Mouse (Mus musculus) CH12.LX (cell line): ENCODE measurements at regions not wholly inside any gene's neighbourhood (a gene's known extent, or its start where the extent isn't known, plus 50 kb on each side); places are given as distances from the start of the nearest gene placed in this dataset.

Experiments
- DNase-seq: peaks from one replicate; pipeline ENCODE4 v3.0.0-alpha.2; 2013; ENCODE audit errors: extremely low read depth
- H3K27ac ChIP-seq: 2 replicates; pipeline ENCODE4 v1.5.1; 2012; ENCODE audit warnings: low read depth, mild to moderate bottlenecking, control low read depth, moderate library complexity; ENCODE audit not compliant: insufficient read depth
- H3K27me3 ChIP-seq: replicated peaks from 2 replicates; pipeline ENCODE3; 2012; ENCODE audit warnings: inconsistent platforms
- H3K36me3 ChIP-seq, 2 experiments: replicated peaks in 1 of 2; 2 replicates each; pipeline versions ENCODE3 to v1.6.1; 2012; ENCODE audit warnings: inconsistent platforms in 1 of 2, low read length in 1 of 2, mild to moderate bottlenecking in 1 of 2, mixed read lengths in 1 of 2, moderate library complexity in 1 of 2; ENCODE audit not compliant: control insufficient read depth in 1 of 2, insufficient read depth in 1 of 2
- H3K4me1 ChIP-seq, 2 experiments: 2 replicates each; pipeline ENCODE4 v1.6.1; 2012; ENCODE audit warnings: inconsistent platforms in 1 of 2, moderate library complexity in 1 of 2; ENCODE audit not compliant: insufficient read depth in 2 of 2, control insufficient read depth in 1 of 2
- H3K4me2 ChIP-seq: 2 replicates; pipeline ENCODE4 v1.6.1; 2012; ENCODE audit warnings: low read depth, mild to moderate bottlenecking, control low read depth; ENCODE audit not compliant: poor library complexity, insufficient read depth, severe bottlenecking
- H3K4me3 ChIP-seq, 3 experiments: fragments of 150-350 bp in 1 of 3; sonication (generic) in 1 of 3; replicated peaks in 1 of 3; 2 replicates each; pipeline versions ENCODE3 to v1.5.1; 2011 to 2012; ENCODE audit warnings: low read depth in 2 of 3, low read length in 2 of 3, mild to moderate bottlenecking in 2 of 3, moderate library complexity in 2 of 3, control low read depth in 1 of 3, improper control_type of control experiment in 1 of 3, inconsistent platforms in 1 of 3, mixed read lengths in 1 of 3; ENCODE audit not compliant: poor library complexity in 1 of 3
- H3K79me2 ChIP-seq: replicated peaks from 2 replicates; pipeline ENCODE4 v1.6.1; 2012; ENCODE audit warnings: mild to moderate bottlenecking, moderate library complexity; ENCODE audit not compliant: control insufficient read depth, poor library complexity, insufficient read depth, severe bottlenecking; ENCODE audit errors: extremely low read depth
- H3K9ac ChIP-seq: 2 replicates; pipeline ENCODE4 v1.6.1; 2012; ENCODE audit warnings: low read depth, mild to moderate bottlenecking, control low read depth, moderate library complexity; ENCODE audit not compliant: insufficient read depth
- H3K9me3 ChIP-seq: replicated peaks from 2 replicates; pipeline ENCODE3; 2012; ENCODE audit warnings: low read length, inconsistent platforms, mixed read lengths
- BHLHE40 ChIP-seq: IDR thresholded peaks from 2 replicates; pipeline ENCODE4 v1.6.1; 2011; ENCODE audit warnings: mild to moderate bottlenecking, low read depth, low read length, improper control_type of control experiment
- CHD1 ChIP-seq: IDR thresholded peaks from 2 replicates; pipeline ENCODE4 v1.6.1; 2012; ENCODE audit warnings: low read depth, low read length, improper control_type of control experiment, inconsistent platforms
- CTCF ChIP-seq, 2 experiments: IDR thresholded peaks in 1 of 2; conservative IDR thresholded peaks in 1 of 2; 2 replicates each; pipeline ENCODE4 v1.5.1; 2011 to 2012; ENCODE audit warnings: low read depth in 2 of 2, low read length in 2 of 2, improper control_type of control experiment in 1 of 2, inconsistent platforms in 1 of 2, mild to moderate bottlenecking in 1 of 2, moderate library complexity in 1 of 2
- E2F4 ChIP-seq: IDR thresholded peaks from 2 replicates; pipeline ENCODE4 v1.6.1; 2011; ENCODE audit warnings: low read depth, low read length, improper control_type of control experiment; ENCODE audit not compliant: insufficient replicate concordance
- ELF1 ChIP-seq: IDR thresholded peaks from 2 replicates; pipeline ENCODE4 v1.6.1; 2014; ENCODE audit warnings: low read depth, mild to moderate bottlenecking, inconsistent platforms, low read length, improper control_type of control experiment
- ETS1 ChIP-seq: conservative IDR thresholded peaks from 2 replicates; pipeline ENCODE4 v1.6.1; 2012; ENCODE audit warnings: low read depth, mild to moderate bottlenecking, inconsistent platforms, low read length, improper control_type of control experiment, moderate library complexity
- GABPA ChIP-seq: IDR thresholded peaks from 2 replicates; pipeline ENCODE4 v1.6.1; 2012; ENCODE audit warnings: low read depth, low read length, improper control_type of control experiment, inconsistent platforms; ENCODE audit not compliant: insufficient replicate concordance
- HCFC1 ChIP-seq: IDR thresholded peaks from 2 replicates; pipeline ENCODE4 v1.6.1; 2012; ENCODE audit warnings: low read depth, mild to moderate bottlenecking, inconsistent platforms, low read length, improper control_type of control experiment
- IRF4 ChIP-seq: IDR thresholded peaks from 2 replicates; pipeline ENCODE4 v1.6.1; 2014; ENCODE audit warnings: low read depth, mild to moderate bottlenecking, inconsistent platforms, low read length, improper control_type of control experiment
- JUN ChIP-seq: IDR thresholded peaks from 2 replicates; pipeline ENCODE4 v1.6.1; 2011; ENCODE audit warnings: low read depth, mild to moderate bottlenecking, low read length, improper control_type of control experiment, moderate library complexity; ENCODE audit not compliant: insufficient read depth
- JUND ChIP-seq: conservative IDR thresholded peaks from 2 replicates; pipeline ENCODE4 v1.6.1; 2011; ENCODE audit warnings: low read depth, low read length, improper control_type of control experiment
- KAT2A ChIP-seq: IDR thresholded peaks from 2 replicates; pipeline ENCODE4 v1.6.1; 2012; ENCODE audit warnings: low read length, improper control_type of control experiment, inconsistent platforms; ENCODE audit not compliant: insufficient replicate concordance
- MAX ChIP-seq: IDR thresholded peaks from 2 replicates; pipeline ENCODE4 v1.6.1; 2011; ENCODE audit warnings: low read length, improper control_type of control experiment
- MAZ ChIP-seq: IDR thresholded peaks from 2 replicates; pipeline ENCODE4 v1.6.1; 2012; ENCODE audit warnings: low read depth, mild to moderate bottlenecking, inconsistent platforms, low read length, improper control_type of control experiment, moderate library complexity
- MEF2A ChIP-seq: IDR thresholded peaks from 2 replicates; pipeline ENCODE4 v1.6.1; 2014; ENCODE audit warnings: low read depth, mild to moderate bottlenecking, inconsistent platforms, low read length, improper control_type of control experiment, borderline replicate concordance
- MXI1 ChIP-seq: IDR thresholded peaks from 2 replicates; pipeline ENCODE4 v1.6.1; 2011; ENCODE audit warnings: mild to moderate bottlenecking, low read depth, low read length, improper control_type of control experiment
- NELFE ChIP-seq: IDR thresholded peaks from 2 replicates; pipeline ENCODE4 v1.6.1; 2011; ENCODE audit warnings: low read depth, low read length, improper control_type of control experiment
- PAX5 ChIP-seq: IDR thresholded peaks from 2 replicates; pipeline ENCODE4 v1.6.1; 2012; ENCODE audit warnings: low read length, inconsistent platforms, mixed read lengths
- POLR2A ChIP-seq: IDR thresholded peaks from 2 replicates; pipeline ENCODE4 v1.6.1; 2011; ENCODE audit warnings: low read depth, mild to moderate bottlenecking, improper control_type of control experiment, low read length
- SMC3 ChIP-seq: IDR thresholded peaks from 2 replicates; pipeline ENCODE4 v1.6.1; 2011; ENCODE audit warnings: low read depth, low read length, improper control_type of control experiment
- TBP ChIP-seq: conservative IDR thresholded peaks from 2 replicates; pipeline ENCODE4 v1.6.1; 2011; ENCODE audit warnings: low read depth, low read length, improper control_type of control experiment
- TCF12 ChIP-seq: IDR thresholded peaks from 2 replicates; pipeline ENCODE4 v1.6.1; 2014; ENCODE audit warnings: low read depth, mild to moderate bottlenecking, inconsistent platforms, low read length, improper control_type of control experiment
- UBTF ChIP-seq: IDR thresholded peaks from 2 replicates; pipeline ENCODE4 v1.6.1; 2012; ENCODE audit warnings: low read depth, mild to moderate bottlenecking, inconsistent platforms, low read length, improper control_type of control experiment, moderate library complexity
- USF1 ChIP-seq: IDR thresholded peaks from 2 replicates; pipeline ENCODE4 v1.6.1; 2014; ENCODE audit warnings: low read depth, mild to moderate bottlenecking, inconsistent platforms, low read length, improper control_type of control experiment
- USF2 ChIP-seq: conservative IDR thresholded peaks from 2 replicates; pipeline ENCODE4 v1.6.1; 2011; ENCODE audit warnings: low read depth, low read length, improper control_type of control experiment
- ZC3H11A ChIP-seq: IDR thresholded peaks from 2 replicates; pipeline ENCODE4 v1.6.1; 2012; ENCODE audit warnings: low read depth, mild to moderate bottlenecking, inconsistent platforms, low read length, improper control_type of control experiment
- ZKSCAN1 ChIP-seq: IDR thresholded peaks from 2 replicates; pipeline ENCODE4 v1.6.1; 2012; ENCODE audit warnings: low read depth, inconsistent platforms, low read length, improper control_type of control experiment, borderline replicate concordance
- ZMIZ1 ChIP-seq: IDR thresholded peaks from 2 replicates; pipeline ENCODE4 v1.6.1; 2012; ENCODE audit warnings: low read depth, mild to moderate bottlenecking, inconsistent platforms, low read length, improper control_type of control experiment
- ZNF384 ChIP-seq: IDR thresholded peaks from 2 replicates; pipeline ENCODE4 v1.6.1; 2012; ENCODE audit warnings: low read depth, low read length, improper control_type of control experiment, inconsistent platforms
- dilution Hi-C: fragments of 300-500 bp; cut with MboI; formaldehyde crosslinking; loops from 2 replicates; pipeline ENCODE4 v1.14.3; 2020; ENCODE audit warnings: low sequenced_read_pairs; ENCODE audit not compliant: extremely low pct_unique_long_range_greater_than_20kb, extremely low pct_ligation_motif_present
- in situ Hi-C: fragments of 300-500 bp; cut with MboI; formaldehyde crosslinking; loops from 3 replicates; pipeline ENCODE4 v1.14.3; 2019; ENCODE audit warnings: low sequenced_read_pairs, low pct_ligation_motif_present, low pct_unique_long_range_greater_than_20kb, mixed read lengths

- in situ Hi-C loops (no loop called here), dilution Hi-C loops (no loop called here)
- peaks cover 20 to 34% of the 10 kb centered on the region in 2 experiments for H3K4me1 ChIP-seq
- no peaks in the 10 kb centered on the region for H3K9me3 ChIP-seq
- H3K4me3 ChIP-seq: no peak overlapping the region
- no peaks in the 10 kb centered on the region for H3K36me3 ChIP-seq
- DNase-seq: no peak
- no peak overlapping the region for H3K4me2 ChIP-seq
- no peaks in the 10 kb centered on the region for H3K27me3 ChIP-seq
- no peak for TF ChIP-seq MAZ
- TF ChIP-seq JUN: no peak
- no peak for TF ChIP-seq JUND
- no peak for TF ChIP-seq PAX5
- TF ChIP-seq HCFC1: no peak
- no peak for TF ChIP-seq USF2
- no peak for TF ChIP-seq TCF12
- TF ChIP-seq NELFE: no peak
- no peak for TF ChIP-seq GABPA
- TF ChIP-seq MEF2A: no peak
- TF ChIP-seq MAX: no peak
- TF ChIP-seq BHLHE40: no peak
- TF ChIP-seq POLR2A: no peak
- no peak for TF ChIP-seq CHD1
- no peak for TF ChIP-seq USF1
- TF ChIP-seq MXI1: no peak
- no peak for TF ChIP-seq IRF4
- TF ChIP-seq ELF1: no peak
- no peak overlapping the region for H3K9ac ChIP-seq
- no peaks in the 10 kb centered on the region for H3K79me2 ChIP-seq
- no peak overlapping the region for H3K27ac ChIP-seq
These were observed 641.5 kb upstream of the Gm10131 start for GRCm38 (mm10) chr8:34753046-34753445.

- no peak overlapping the region for H3K4me3 ChIP-seq
- no peak overlapping the region for H3K9ac ChIP-seq
- no peak overlapping the region for H3K4me2 ChIP-seq
- H3K36me3 ChIP-seq: no peaks in the 10 kb centered on the region
- TF ChIP-seq HCFC1: no peak
- TF ChIP-seq CHD1: no peak
- no peak for TF ChIP-seq MXI1
- no peak for TF ChIP-seq UBTF
- TF ChIP-seq ZC3H11A: no peak
- no peak for TF ChIP-seq JUND
- TF ChIP-seq MAZ: no peak
- TF ChIP-seq E2F4: no peak
- no peak for TF ChIP-seq USF2
- no peak for TF ChIP-seq ZMIZ1
- TF ChIP-seq TCF12: no peak
- no peak for TF ChIP-seq SMC3
- TF ChIP-seq ZKSCAN1: no peak
- TF ChIP-seq ETS1: no peak
- no peak for TF ChIP-seq CTCF (conservative IDR thresholded peaks at IDR 0.05 in 1 of 2, IDR thresholded peaks at IDR 0.05 in 1 of 2; ENCODE audit: low read depth in 2 of 2, low read length in 2 of 2)
- TF ChIP-seq ZNF384: no peak
- TF ChIP-seq KAT2A: no peak
- no peak for TF ChIP-seq TBP
- peaks cover 10 to 20% of the 10 kb centered on the region in 2 experiments for H3K4me1 ChIP-seq
- in situ Hi-C loops: no loop called here
- no peaks in the 10 kb centered on the region for H3K9me3 ChIP-seq
- no peak overlapping the region for H3K27ac ChIP-seq
- dilution Hi-C loops: no loop called here
- H3K79me2 ChIP-seq: no peaks in the 10 kb centered on the region
- H3K27me3 ChIP-seq: no peaks in the 10 kb centered on the region
- no peak for DNase-seq
These were observed 637.0 kb upstream of the Gm10131 start for GRCm38 (mm10) chr8:34748521-34748920.
